Mouse (Mus musculus) small intestine, adult 2 months (tissue): ENCODE measurements around the gene Lix1l.

Experiments used
- CTCF ChIP-seq: fragments of 200-500 bp; IDR thresholded peaks from 2 replicates; pipeline ENCODE4 v1.5.1; 2012; ENCODE audit warnings: low read depth, mild to moderate bottlenecking, control low read depth, inconsistent platforms, low read length, moderate library complexity, mixed read lengths; ENCODE audit not compliant: insufficient replicate concordance, insufficient read length; ENCODE audit errors: extremely low read depth
- POLR2A ChIP-seq: fragments of 200-500 bp; IDR thresholded peaks from 2 replicates; pipeline ENCODE4 v1.6.1; 2012; ENCODE audit warnings: low read depth, mild to moderate bottlenecking, control low read depth, inconsistent platforms, low read length, moderate library complexity

DNA sequence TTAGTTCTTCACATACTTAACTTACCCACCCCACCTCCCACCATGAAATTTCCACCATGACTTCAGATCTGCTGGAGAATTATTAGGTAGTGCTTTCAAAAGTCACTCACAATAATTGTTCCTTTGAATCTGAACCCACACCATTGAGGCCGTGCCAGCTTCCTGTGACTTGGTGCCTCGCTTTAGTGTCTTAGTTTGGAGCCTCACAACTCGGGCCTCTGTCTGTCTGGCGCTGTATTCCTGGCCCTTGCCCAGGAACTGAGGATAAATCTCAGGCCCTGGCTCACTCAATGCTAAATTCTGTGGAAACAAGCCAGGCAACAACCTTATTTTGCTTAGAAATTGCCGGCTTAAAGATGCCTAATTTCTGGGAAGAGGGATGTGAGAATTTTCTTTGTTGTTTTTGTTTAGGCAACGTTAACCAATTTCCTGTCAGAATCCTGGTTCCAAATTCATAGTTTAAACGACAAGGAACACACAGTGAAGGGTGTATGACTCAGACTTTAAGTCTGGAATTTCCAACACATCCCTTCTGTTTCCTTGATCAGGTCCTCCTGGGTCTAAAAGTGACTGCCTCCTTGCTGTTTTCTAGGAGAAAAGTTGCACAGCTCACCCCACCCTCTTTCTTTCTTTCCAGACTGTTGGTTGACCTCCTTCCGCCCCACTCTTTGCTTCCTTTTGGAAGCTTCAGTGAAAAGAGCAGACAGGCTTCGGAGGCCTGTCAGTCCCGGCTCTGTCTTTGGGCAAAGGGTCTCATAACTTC, 1.2 kb downstream of the Lix1l start:
- no peak for TF ChIP-seq POLR2A
- TF ChIP-seq CTCF: no peak
